Mouse (Mus musculus) CD4-positive, CD25-positive, alpha-beta regulatory T cell, adult 4 months (primary cell): Measurements from ENCODE around the gene Ugt1a9. TPM values are rescaled to one million over a fixed set of nuclear protein-coding genes. Genes with fewer than 3 reads are reported as not detected.
"Not testable (repeated sequence)": the region's sequence is repeated elsewhere in the genome, so short reads cannot be mapped to it uniquely, and the experiment has no call there.

Experiments used
- ATAC-seq: one replicate; pipeline ENCODE4 v1.8.0; 2017
- polyA plus RNA-seq, 2 experiments: library from polyadenylated mRNA; unstranded; fragments of 100-300 nt; shearing (Covaris generic); gene quantifications; one replicate each; pipeline ENCODE4 v1.2.1; 2017

Gene Ugt1a9
- polyA plus RNA-seq, result not detected

GRCm38 (mm10) chr1:88070495-88070894, at the start of gene Ugt1a9:
TSS of gene Ugt1a9 (plus strand) at chr1:88070800.
- ATAC-seq, result no peak

GRCm38 (mm10) chr1:88025244-88025643, 45.4 kb upstream of the Ugt1a9 start:
- not testable (repeated sequence) for ATAC-seq

- not testable (repeated sequence) for ATAC-seq
Observed at GRCm38 (mm10) chr1:88043044-88043443, 27.6 kb upstream of the Ugt1a9 start.

GRCm38 (mm10) chr1:88044832-88045437, 25.7 kb upstream of the Ugt1a9 start:
- ATAC-seq, result not testable (repeated sequence)

GRCm38 (mm10) chr1:88047408-88047807, 23.2 kb upstream of the Ugt1a9 start:
- not testable (repeated sequence) for ATAC-seq

- no peak for ATAC-seq
Observed at GRCm38 (mm10) chr1:88055088-88055487, 15.5 kb upstream of the Ugt1a9 start, which contains the start of gene Ugt1a10. TSS of gene Ugt1a10 (plus strand) at chr1:88055388.

- ATAC-seq, result not testable (repeated sequence)
Observed at GRCm38 (mm10) chr1:88066472-88067102, 4.0 kb upstream of the Ugt1a9 start.

GRCm38 (mm10) chr1:88070902-88071301, 302 bp downstream of the Ugt1a9 start:
- ATAC-seq, result no peak

GRCm38 (mm10) chr1:88074471-88074870, 3.9 kb downstream of the Ugt1a9 start:
- no peak for ATAC-seq

GRCm38 (mm10) chr1:88077128-88077527, 6.5 kb downstream of the Ugt1a9 start:
- ATAC-seq, result no peak

- ATAC-seq, result no peak
Observed at GRCm38 (mm10) chr1:88081670-88082069, 11.1 kb downstream of the Ugt1a9 start.

- no peak for ATAC-seq
Observed at GRCm38 (mm10) chr1:88086125-88086524, 15.5 kb downstream of the Ugt1a9 start.

GRCm38 (mm10) chr1:88087513-88087912, 16.9 kb downstream of the Ugt1a9 start, which contains the start of gene Ugt1a8:
TSS of gene Ugt1a8 (plus strand) at chr1:88087813.
- no peak for ATAC-seq

GRCm38 (mm10) chr1:88092341-88092740, 21.7 kb downstream of the Ugt1a9 start:
- no peak for ATAC-seq

GRCm38 (mm10) chr1:88094270-88094676, 23.7 kb downstream of the Ugt1a9 start:
- ATAC-seq, result peak; percentile 23

- no peak for ATAC-seq
Observed at GRCm38 (mm10) chr1:88094941-88095492, 24.4 kb downstream of the Ugt1a9 start, which contains the start of gene Ugt1a7c. TSS of gene Ugt1a7c (plus strand) at chr1:88095062.

GRCm38 (mm10) chr1:88098546-88098945, 27.9 kb downstream of the Ugt1a9 start:
- ATAC-seq, result not testable (repeated sequence)

GRCm38 (mm10) chr1:88099691-88100090, 29.1 kb downstream of the Ugt1a9 start:
- not testable (repeated sequence) for ATAC-seq

GRCm38 (mm10) chr1:88103019-88103418, 32.4 kb downstream of the Ugt1a9 start, which contains the start of gene Ugt1a6b:
TSS of gene Ugt1a6b (plus strand) at chr1:88103252.
- not testable (repeated sequence) for ATAC-seq

GRCm38 (mm10) chr1:88103697-88104468, 33.3 kb downstream of the Ugt1a9 start:
- not testable (repeated sequence) for ATAC-seq

GRCm38 (mm10) chr1:88104667-88105430, 34.2 kb downstream of the Ugt1a9 start:
- ATAC-seq, result no peak

- no peak for ATAC-seq
Observed at GRCm38 (mm10) chr1:88105656-88106055, 35.1 kb downstream of the Ugt1a9 start.
